Mouse (Mus musculus) layer of hippocampus, postnatal 25 days (tissue): ENCODE results near the gene 1110008L16Rik. TPM values are rescaled to one million over a fixed set of nuclear protein-coding genes. Genes with fewer than 3 reads are reported as not detected.
"Not testable (repeated sequence)": the region's sequence is repeated elsewhere in the genome, so short reads cannot be mapped to it uniquely, and the experiment has no call there.

Experiments
- DNase-seq, 2 experiments: peaks; one replicate each; pipeline ENCODE4 v3.0.0; 2022; ENCODE audit warnings: mixed read lengths in 2 of 2, low spot score in 1 of 2; ENCODE audit errors: extremely low spot score in 1 of 2
- total RNA-seq, 2 experiments: library from RNA; stranded (reverse); gene quantifications; 2 replicates each; pipeline ENCODE4 v1.2.3; 2021

Gene 1110008L16Rik
- total RNA-seq, 2 experiments from 2014 or later, result 9.3 to 9.4 TPM

DNA sequence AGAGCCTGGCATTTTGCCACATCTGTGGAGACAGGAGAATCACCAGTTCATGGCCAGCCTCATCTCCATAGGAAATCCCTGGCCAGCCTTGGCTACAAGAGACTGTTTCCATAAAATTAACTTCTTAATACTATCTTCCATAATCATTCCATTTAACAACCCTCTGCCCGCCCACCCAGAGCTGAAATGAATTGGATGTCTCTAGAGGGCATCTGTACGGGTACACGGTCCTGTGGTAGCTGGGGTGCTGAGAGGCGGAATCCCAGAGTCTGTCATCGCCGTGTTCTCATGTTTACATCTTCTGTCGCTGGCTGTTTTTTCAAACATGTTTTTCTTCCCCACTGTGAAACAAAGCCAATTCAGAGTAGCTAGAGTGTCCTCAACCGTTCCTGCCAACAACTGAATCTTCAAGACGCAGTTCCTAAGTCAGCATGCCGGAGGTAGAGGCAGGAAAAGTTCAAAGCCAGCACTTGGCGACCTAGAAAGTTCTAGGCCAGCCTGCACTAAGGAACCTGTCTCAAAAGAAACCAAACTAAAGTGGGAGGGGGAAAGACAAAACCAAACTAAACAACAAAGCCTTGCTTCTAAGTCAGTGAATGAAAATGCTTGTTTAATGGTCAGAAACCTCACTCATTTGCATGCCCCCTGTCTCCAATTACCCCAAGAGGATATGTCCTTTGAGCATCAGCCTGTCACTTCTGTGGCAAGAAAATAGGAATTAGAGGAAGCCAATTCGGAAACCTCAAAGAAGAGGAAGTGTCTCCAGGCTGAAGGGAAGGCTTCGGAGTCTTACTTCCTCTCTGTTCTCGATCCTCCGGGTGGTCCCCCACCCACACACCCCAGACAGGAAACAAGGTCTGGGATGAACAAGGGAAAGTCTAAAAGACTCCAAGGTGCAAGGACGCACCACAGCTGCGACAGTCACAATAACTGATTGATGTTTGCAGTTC, 90.0 kb downstream of the 1110008L16Rik start:
- no peak for DNase-seq

DNA sequence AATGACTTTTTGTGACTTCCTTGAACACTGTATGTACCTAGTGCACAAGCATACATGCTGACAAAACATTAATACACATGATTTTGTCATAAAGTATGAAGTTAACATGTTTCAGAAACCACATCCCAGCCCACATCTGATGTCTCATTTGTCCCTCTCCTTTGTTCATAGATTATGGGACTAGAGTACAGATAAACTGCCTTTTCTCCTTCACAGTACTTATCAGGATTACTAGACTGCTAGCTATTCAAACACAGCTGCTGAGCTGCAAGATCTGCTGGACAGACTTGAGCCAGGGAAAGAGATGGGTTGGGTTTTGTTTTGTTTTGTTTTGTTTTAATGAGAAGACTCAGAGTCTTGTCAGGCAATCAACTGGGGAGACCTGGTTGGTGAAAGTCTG, 92.7 kb downstream of the 1110008L16Rik start:
- no peak for DNase-seq

DNA sequence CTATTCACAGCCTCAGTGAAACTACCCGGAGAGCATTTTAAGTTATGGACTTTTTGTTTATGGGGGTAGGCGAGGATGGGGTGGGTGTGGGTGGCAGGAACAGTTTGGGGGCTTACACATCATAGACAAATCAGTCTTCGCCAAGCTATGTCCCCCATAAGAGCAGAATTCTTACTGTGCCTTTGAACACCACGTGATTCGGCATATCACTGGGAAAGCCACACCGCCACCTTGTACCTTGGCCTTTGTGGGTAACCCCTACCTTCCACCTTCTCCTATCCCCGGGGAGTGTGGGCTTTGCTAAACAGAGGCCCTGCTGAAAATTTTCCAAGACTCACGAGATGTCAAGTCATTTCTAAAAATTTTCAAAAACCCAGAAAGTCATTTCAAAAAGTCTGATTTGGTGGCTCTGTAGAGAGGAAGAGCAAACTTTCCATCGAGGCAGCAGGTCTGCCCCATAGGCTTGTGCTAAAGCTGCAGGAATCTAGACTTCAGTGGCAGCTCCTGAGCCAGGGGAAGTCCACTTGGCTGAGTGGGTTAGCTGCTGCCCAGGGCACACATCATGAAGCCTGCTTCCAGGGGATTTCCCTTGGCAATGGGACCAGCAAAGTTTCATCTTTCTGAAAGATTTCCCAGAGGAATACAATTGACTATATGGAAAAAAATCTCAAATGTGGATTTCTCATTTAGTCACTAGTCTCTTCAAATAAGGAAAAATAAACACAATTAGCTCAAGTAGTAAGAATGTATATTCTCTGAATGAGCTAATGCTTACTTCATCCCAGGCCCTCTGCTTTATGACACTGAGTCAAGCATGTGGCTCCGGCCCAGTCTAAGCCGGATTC, 93.6 kb downstream of the 1110008L16Rik start:
- DNase-seq, result no peak

DNA sequence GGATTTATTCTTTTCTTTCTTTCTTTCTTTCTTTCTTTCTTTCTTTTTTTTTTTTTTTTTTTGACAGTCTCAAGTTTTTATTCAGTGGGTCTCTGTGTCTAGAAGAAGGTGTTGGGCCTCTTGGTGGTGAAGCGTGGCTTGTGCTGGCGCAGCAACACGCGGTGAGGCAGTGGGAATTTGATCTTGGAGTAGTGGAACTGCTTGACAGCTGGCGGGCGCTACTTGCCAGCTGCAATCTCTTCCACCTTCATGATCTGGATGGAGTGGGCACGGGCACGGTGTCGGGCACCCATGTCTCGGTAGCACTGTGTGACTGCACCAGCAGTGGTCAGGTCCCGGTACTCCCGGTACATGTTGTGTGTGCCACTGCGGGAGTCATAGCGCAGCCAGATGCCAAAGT, 96.2 kb downstream of the 1110008L16Rik start:
- not testable (repeated sequence) for DNase-seq

DNA sequence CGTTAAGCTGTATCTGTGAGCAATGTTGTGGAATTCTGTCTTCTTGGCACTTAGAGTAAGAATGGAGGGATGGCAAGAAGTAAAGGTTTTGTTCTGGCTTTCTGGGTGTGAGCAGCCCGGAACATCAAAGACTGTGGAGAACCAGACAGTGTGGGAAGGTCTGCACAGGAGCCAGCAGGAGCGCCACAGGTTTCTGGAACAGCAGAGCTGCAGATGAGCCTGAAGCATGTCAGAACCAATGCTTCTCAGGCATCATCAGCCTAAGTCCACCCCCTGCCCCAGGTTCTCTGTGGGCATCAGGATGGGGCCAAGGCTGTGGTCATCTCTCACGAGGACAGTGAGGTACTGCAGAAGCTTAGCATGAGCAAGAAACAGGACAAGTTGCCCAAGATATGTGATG, 97.2 kb downstream of the 1110008L16Rik start:
- no peak for DNase-seq

DNA sequence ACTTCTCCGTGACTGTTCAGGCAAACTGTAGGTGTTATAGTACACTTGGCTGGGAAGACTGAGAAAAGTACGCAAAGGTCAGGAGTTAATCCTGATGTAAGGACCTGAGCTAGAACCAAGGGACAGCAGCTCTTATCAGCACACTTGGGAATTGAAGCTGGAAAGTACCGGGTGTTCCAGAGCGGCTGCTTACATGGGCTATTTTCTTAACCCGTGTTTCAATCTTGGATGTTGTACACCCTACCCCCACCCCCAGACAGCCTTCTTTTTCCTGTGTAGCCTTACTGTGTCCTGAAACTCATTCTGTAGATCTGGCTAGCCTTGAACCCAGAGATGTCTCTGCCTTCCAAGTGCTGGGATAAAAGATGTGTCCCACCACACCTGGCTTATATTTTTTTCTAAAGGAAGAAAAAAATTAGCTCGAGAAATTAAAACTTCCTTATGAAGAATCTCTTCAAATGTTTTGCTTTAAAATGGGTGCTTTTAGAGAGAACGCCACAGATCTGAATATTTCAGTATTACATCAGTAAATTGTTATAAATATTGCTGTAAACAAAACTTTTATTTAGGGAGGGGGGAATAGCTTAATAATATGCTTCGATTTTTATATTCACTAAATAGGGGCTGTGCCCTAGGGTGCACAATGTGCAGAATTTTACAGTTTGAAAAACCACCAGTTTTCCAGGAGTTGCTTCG, 98.3 kb downstream of the 1110008L16Rik start:
- DNase-seq, result no peak

DNA sequence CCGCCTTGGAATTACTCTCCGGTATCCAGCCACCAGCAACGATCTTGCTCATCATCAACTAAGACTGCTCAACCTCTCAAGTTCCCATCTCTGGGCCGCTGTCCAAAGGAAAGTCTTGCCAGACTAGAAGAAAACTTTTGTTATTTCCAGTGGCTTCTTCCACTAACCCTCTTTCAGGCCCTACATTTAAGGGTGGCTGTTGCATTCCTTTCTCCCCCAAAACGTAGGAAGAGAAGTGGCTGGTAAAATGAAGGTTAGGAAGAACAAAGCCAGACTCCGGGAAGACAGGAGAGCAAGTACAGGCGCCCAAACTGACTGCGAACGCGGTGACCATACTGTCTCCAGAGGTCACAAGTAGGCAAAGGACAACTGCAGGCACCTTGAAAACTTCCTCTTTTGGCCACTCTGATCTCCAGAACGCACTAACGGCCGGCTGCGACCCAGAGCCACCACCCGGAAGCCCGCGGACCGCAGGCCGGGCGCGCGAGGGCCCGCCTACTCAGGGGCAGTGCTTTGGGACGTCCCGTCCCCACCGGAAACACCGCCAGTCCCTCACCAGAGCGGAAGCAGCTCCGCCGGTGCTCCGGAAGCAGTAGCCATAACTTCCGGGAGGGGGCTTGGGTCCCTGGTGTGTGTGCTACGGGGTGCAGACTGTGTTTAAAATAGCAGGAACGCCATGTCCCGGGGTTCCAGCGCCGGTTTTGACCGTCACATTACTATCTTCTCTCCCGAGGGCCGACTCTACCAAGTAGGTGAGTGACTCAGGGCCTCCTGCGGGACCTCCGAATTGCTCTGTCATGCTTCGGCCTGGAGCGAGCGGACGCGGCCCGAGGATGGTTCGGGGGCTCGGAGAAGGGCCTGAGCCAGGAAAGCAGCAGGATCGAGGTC, 99.1 kb downstream of the 1110008L16Rik start:
- peak; percentile 77 to 78 for DNase-seq

DNA sequence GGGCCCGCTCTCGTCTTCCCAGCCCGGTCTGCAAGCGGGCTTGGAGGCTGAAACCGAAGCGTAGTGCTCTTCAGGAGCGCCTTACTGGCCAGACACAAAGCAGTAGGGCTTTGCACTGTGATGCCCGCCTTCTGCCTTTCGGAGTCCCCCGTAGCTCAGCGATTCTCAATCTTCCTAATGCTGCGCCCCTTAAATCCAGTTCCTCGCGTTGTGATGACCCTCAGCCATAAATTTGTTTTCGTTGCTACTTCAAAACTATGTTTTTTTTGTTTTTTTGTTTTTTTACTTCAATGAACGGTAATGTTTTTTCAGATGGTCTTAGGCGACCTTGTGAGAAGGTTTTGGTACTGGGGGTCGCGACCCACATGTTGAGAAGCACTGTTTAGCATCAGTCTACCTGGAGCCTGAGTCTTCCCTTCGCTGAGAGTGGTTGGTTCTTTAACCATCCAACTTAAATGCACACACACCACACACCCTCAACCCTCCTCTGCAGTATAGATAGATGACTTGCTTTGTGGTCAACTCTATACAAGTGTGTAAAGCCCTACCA, 99.8 kb downstream of the 1110008L16Rik start:
- DNase-seq, result no peak

DNA sequence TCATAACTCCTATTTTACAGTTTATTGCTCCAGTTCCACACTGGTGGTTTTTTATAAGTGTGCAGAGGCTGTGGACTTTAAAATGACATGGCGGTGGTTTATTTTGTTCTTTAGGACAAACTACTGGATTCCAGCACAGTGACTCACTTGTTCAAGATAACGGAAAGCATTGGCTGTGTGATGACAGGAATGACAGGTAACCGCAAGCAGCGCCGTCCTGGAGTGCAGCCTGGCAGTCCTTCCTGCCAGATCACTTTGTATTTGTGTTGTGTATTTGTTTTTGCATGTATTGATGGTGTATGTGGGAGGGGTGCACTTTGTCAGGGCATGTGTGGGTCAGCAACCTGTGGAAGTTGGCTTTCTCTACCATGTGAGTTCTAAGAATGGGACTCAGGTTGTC, 108.5 kb downstream of the 1110008L16Rik start:
- no peak for DNase-seq

DNA sequence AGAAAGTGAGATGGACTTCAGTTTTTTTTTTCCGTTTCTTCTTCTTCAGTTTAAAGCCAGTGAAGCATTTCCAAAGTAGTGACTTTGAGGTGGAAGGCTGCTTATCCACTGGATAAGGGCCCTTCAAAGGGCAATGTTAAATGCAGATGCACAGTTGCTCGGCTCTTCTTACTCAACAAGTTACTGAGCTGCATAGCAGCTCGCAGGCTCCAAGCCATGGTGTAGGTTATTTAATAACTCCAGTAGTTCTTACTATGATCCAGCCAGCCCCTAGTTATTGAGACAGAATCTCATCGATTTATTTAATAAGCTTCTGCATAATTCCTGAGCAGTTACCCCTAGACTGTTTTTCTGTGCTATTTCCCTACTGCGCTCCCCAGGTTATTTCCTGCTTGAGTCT, 115.9 kb downstream of the 1110008L16Rik start:
- DNase-seq, result no peak

DNA sequence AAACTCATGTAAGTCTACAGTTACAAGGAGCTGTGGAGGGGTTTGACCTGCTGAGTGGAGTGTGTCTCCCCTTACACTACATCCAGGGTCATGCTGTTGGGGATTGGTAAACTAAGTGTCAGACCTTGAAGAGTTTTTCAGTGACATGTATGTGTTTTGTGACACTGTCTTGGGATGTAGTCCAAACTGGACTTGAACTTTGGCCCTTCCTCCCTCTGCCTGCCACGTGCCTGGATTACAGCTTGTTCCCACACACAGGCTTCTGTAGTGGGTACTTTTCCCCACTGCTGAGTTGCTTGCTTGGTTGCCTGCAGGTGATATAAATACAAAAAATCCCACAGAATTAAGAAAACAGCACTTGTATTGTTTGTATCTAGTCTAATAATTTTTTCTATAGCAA, 116.4 kb downstream of the 1110008L16Rik start:
- no peak for DNase-seq

DNA sequence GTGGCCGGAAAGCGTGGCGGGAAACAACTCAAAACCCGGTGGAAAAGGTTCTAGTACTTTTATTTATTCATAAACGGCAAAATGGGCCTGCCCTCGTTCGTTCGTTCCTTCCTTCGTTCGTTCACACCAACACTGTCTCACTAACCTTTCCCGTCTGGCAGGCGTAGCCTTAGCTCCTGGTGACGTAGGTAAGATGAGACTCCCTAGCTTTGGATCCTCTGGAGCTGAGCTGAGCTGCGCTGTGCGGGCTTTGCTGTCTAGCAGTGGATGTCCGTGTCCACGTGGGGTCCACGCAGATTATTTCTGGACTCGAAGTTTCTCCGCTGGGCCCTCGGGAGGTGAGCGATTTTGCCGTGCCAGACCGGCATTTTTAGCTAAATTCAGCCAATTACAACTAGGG, 120.8 kb downstream of the 1110008L16Rik start:
- no peak for DNase-seq

DNA sequence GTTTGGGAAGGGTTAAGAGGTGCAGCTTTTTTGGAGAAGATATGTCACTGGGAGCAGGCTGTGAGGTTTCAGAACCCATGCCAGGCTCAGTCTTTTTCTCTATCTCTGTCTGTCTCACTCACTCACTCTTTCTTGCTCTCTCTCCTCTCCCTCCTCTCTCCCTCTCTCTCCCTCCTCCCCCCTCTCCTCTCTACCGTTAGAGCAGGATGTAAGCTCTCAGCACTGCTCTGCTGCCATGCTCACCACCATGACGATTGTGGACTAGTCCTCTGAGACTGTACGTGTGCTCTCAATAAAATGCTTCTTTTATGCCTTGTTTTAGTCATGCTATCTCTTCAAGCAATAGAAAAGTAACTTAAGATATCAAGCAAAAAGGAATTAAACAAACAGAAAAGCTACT, 122.7 kb downstream of the 1110008L16Rik start:
- no peak for DNase-seq

DNA sequence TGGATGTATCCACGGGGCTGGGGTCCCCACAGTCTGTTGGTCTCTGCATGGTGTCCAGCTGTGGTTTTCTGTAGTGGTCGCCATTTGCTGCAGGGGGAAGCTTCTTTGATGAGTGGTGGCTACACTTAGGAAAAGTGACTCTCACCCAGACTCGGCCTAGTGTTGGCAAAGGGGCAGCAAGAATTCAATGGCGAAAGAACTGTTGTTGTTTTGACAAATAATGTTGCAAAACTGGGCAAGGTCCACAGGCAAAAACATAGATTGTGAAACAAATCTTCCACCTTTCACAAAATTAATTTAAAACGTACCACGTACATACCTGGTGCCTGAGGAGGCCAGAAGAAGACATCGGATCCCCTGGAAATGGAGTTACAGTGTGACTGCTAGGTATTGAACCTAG, 126.9 kb downstream of the 1110008L16Rik start:
- DNase-seq, result no peak

DNA sequence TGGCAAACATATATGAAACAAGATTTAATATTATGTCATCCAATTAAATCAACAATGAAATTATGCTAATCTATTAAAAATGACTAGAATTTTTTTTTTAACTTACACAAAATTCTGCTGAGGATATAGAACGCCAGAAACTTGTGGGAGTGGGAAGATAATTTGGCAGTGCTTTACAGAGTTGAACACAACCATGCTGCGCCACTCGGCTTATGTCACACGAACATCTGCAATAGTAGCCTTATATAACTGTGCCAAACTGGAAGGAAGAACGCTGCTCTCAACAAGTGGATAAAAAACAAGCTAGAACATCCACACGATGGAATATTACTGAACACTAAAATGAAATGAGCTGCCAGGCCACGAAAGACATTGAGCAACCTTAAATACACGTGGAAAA, 129.8 kb downstream of the 1110008L16Rik start:
- DNase-seq, result no peak

DNA sequence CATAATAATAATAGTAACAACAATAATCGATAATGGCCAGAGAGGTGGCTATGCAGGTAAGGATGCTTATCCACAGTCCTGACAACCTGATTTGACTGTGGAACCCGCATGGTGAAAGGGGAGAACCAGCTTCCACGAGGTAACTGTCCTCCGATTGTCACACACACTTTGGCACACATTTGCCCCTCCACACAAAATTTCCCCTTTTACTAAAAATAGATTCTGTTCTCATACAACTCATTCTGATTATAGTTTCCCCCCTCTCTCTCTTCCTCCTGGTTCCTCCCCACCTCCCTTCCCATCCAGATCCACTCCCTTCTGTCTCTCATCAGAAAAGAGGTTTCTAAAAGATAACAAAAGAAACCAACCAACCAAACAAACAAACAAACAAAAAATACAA, 130.6 kb downstream of the 1110008L16Rik start:
- DNase-seq, result no peak
